Mouse (Mus musculus): Measurements from ENCODE around the gene Lrrc26.

The Lrrc26 gene

DNA sequence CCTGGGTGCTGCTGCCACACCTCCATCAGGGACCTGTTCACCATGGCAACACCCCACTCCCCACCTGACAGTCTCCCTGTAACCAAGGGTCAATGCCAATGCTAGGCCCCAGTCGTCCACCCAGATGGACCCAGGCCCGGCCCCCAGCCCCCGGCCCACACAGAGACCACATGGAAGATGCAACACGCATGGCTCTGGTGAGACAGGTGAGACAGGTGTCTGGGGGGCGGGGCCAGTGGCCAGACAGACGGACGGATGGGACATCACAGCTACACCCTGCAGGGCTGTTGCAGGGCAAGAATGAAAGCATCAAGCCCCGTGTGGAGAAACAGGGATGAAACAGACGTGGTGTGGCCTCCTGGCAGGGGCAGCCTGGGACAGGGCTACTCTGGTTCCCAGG is 4.0 kb downstream of the Lrrc26 start:
- no peak for DNase-seq (ENCODE audit: low spot score in 2 of 2)

- no peak for DNase-seq (ENCODE audit: low spot score in 2 of 2)
These were observed 7.4 kb downstream of the Lrrc26 start for GRCm38 (mm10) chr2:25297093-25297492.

DNA sequence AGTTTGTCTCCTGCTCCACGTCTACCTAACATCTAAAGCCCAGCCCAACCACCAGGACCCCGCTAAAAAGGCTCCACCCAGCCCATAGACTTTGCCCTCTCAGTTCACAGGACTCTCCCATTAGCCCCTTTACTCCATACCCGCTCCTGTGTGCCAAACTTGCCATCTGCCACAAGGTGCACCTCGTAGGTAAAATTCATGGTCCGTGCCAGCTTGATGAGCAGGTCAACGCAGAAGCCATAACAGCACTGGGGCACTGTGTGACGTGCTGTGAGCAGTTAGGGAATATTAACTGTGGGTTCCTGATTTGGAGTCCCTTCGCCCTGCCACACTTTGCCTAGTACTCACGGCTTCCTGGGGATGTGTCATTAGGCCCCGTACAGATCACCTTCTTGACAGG is 8.3 kb downstream of the Lrrc26 start:
- DNase-seq (ENCODE audit: low spot score in 2 of 2), result no peak

GRCm38 (mm10) chr2:25303452-25303851 is 13.7 kb downstream of the Lrrc26 start:
- DNase-seq (ENCODE audit: low spot score in 2 of 2), result no peak

DNA sequence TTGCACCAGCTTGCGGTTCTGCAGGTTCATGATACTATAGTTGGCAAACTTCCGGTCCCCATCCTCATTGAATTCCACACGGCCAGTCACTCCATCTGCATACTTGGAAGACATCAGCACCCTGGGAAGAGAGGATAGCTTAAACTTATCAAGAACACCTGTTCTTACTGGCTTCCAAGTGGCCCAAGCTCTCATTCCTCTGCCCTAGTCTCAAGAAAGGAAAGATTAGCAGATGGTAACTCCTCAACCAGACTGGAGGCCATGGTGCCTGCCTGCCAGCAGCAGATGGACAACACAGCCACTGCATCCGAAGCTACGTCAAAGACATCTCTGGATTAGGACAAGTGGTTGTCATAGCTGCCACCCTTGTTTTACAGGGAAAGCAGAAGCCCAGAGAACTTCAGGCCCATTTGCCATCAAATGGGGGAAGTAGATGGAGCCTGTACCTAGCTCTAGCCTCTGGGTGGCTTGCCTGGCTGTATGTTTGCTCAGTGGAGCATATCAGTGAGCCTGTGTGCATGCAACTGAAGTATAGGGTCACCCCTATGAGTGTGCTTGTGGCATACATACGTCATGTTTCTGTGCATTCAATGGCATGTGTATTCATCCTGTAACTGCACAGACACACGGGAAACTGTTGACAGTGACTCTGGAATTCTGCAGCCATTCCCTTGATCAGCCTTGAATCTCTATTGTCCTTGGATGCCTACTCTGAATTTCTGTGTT is 14.4 kb downstream of the Lrrc26 start:
- no peak for DNase-seq (ENCODE audit: low spot score in 2 of 2)

- peak; percentile 56 to 66 for DNase-seq (ENCODE audit: low spot score in 2 of 2)
These were observed 15.2 kb downstream of the Lrrc26 start for GRCm38 (mm10) chr2:25304657-25305541.

DNA sequence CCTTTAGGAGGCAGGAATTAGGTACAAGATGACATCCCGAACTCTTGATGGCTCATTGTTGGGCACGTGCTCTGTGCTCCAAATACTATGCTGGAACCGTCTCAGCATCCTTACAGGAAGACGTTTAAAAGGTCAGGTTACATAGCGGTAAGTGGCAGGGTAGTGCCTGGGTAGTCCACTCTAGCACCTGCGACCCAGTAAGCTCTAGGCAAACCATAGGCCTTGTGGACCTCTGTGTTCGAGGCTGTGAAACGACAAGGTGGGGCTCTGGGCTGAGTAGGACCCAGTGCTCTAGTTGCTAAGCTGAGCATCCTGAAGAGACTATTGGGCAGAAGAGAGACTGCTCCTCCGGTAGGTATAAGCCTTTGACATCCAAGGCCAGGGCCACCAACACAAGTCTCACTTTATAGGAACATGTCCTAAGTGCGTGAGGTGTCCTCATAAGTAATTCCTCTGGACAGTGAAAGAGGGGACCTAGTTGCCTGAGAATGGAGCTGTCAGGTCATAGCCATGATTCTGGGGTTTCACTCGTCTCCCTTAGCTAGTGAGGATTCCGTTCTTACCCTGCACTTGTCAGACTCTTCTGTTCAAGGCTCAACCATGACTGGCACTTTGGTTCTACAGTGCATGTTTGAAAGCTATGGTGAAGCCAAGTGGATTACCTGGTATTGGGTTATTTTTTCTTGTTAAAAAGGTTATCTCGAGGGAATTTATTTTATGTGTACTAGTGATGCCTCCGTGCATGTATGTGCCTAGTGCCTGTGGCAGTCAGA is 16.1 kb downstream of the Lrrc26 start:
- no peak for DNase-seq (ENCODE audit: low spot score in 2 of 2)

DNA sequence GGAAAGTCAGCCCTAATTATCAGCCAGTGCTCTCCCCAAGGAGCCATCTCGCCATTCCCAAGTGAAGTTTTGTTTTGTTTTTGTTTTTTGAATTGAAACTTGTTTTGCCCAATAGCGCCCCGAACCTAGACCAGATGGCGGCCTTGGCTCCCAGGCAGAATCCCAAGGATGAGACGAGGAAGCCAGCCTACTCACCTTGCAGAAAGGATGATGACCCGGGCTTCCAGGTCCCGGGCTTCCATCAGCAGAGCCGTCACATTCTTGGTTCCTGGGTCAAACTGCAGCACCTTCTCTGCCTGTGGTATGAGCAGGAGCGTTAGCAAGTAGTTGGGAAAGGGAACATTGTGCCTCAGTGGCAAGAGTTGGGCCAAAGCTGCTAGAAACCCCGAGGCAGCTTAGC is 20.5 kb downstream of the Lrrc26 start:
- DNase-seq (ENCODE audit: low spot score in 2 of 2), result no peak

DNA sequence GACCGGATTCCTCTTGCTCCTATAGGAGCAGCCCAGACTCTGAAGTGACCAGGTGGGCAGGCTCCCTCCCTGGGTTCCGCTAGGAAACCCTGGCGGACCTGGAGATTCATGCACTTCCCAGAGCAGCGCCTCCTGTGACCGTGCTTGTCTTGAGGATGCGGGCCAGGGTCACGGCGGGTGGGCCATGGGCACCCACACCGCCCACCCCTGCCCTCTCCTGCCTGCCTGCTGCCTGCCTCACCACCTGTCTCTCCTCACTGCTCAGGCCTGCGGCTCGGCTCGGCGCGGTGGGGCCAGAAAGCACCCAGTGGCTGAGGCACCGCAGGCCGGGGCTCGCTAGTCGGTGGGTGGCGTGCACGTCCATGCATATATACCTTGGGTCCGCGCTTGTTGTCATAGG is 21.3 kb downstream of the Lrrc26 start:
- no peak for DNase-seq (ENCODE audit: low spot score in 2 of 2)

DNA sequence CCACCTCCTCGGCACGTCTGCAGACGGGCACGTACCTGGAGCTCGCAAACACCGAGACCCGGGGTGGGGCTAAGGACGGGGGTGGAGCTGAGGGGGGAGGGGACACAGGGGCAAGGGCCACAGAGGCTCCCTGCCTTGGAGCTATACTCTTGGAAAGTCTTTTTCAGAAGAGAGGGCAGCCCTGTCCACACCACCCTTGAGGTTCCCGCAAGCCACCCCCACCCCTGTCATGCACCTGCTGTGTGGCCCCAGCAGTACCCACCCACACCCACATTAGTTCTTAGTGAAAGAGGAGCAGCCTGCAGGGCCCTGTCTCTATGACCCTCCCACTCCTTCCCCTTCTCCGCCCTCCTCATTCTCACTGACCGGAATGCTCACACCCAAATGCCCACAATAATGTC is 21.8 kb downstream of the Lrrc26 start:
- DNase-seq (ENCODE audit: low spot score in 2 of 2), result no peak

- no peak for DNase-seq (ENCODE audit: low spot score in 2 of 2)
These were observed 28.6 kb downstream of the Lrrc26 start for GRCm38 (mm10) chr2:25318119-25318966.

DNA sequence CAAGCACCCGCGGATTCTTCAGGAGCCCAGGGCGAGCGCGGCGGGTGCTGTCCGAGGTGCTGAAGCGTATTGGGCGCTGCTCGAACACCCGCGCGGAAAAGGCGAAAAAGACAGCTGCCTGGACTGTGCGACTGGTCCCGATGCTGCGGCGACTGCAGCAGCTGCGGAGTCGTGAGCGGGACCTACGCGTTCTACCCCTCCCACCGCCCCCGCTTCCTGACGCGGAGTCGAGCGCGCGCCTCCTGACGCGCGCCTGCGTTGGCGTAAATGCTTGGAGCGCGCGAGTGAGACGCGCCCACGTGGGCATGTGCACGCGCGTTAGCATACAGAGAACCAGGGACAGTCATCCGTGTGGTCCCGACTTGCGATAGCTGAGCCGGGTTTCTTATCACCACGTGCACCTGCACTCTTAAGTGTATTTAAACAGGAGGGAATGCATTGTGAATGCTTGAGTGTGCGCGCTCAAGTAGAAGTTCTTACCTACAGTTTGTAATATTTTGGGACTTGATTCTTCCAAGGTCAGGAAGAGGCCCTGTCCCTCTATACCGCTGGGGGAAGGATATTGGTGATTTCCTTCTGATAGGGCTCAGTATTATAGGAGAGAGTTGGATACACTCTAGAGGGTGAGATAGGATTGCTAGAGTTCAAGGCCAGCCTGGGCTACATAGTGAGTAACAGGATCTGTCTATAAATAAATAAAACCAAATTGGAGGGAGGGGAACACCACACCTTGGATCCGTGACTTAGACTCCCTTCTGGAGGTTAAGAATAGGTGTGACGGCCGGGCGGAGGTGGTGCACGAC is 29.5 kb downstream of the Lrrc26 start, which contains the start of gene Grin1:
Grin1 (minus strand) TSS at position 217 of the 803 bp plus-strand sequence.
- peak; percentile 92 for DNase-seq (ENCODE audit: low spot score in 2 of 2)

GRCm38 (mm10) chr2:25320084-25320483 is 30.4 kb downstream of the Lrrc26 start:
- no peak for DNase-seq (ENCODE audit: low spot score in 2 of 2)

GRCm38 (mm10) chr2:25326036-25326435 is 36.3 kb downstream of the Lrrc26 start:
- DNase-seq (ENCODE audit: low spot score in 2 of 2), result no peak

DNA sequence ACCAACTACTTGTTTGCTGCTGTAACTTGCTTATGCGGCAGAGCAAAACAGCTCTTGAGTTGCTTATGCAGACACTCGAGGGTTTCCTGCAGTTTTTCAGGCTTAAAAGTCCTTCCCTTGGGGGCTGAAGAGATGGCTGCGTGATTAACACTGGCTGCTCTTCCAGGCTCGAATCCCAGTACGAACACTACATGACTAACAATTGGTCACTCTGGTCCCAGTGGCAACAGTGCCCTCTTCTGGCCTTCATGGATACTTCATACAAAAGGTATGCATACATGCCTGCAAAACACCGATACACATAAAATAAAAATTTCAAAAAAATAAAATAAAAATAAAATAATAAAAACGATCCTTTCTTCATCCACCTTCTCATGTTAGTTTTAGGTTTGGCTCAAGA is 38.7 kb downstream of the Lrrc26 start:
- no peak for DNase-seq (ENCODE audit: low spot score in 2 of 2)

DNA sequence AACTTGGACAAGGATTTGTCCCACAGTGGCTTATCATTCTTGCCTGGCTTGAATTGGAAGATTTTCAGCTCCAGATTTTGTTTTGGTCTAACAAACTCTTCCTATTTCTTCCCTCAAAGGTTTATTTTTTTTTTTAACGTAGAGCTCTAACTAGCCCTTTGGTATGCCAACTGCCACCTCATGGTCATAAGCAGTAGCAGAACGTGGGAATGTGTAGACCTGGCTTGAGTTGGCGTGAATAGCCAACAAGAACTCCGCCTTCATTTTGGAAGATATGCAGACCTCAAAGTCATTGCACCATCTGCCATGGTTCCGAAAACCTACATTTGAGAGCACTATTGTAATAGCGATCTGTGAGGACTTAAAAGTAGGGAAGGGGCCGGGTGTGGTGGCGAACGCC is 41.8 kb downstream of the Lrrc26 start:
- no peak for DNase-seq (ENCODE audit: low spot score in 2 of 2)

GRCm38 (mm10) chr2:25332286-25333160 is 42.8 kb downstream of the Lrrc26 start, which contains the start of gene Man1b1:
Gene Man1b1, plus strand, starts transcription at chr2:25332338.
- DNase-seq (ENCODE audit: low spot score in 2 of 2), result peak; percentile 99

- no peak for DNase-seq (ENCODE audit: low spot score in 2 of 2)
These were observed 43.9 kb downstream of the Lrrc26 start for GRCm38 (mm10) chr2:25333569-25333968.

GRCm38 (mm10) chr2:25338303-25338702 is 48.6 kb downstream of the Lrrc26 start:
- DNase-seq (ENCODE audit: low spot score in 2 of 2), result no peak

Measured in right cerebral cortex, postnatal 36 days (tissue).